Mouse (Mus musculus) stomach, postnatal 0 days (tissue): ENCODE measurements around the gene Nup107.

Source experiments
- CTCF ChIP-seq: IDR thresholded peaks from 2 replicates; pipeline ENCODE4 v1.5.1; 2016; ENCODE audit warnings: antibody characterized with exemption, low read depth, mild to moderate bottlenecking, moderate library complexity
- EP300 ChIP-seq: optimal IDR thresholded peaks from 2 replicates; pipeline ENCODE3; 2016; ENCODE audit warnings: antibody characterized with exemption

GRCm38 (mm10) chr10:117725671-117726070, 66.8 kb downstream of the Nup107 start:
- TF ChIP-seq CTCF (no peak), EP300 (no peak)
